Mouse (Mus musculus) kidney, adult 2 months (tissue): Measurements from ENCODE around the gene Cit.

ENCODE experiments used
- CTCF ChIP-seq: fragments of 200-500 bp; conservative IDR thresholded peaks from 2 replicates; pipeline ENCODE4 v1.5.1; 2011; ENCODE audit warnings: low read depth, mild to moderate bottlenecking, control low read depth, low read length, moderate library complexity, mixed read lengths; ENCODE audit not compliant: insufficient read depth, insufficient read length
- POLR2A ChIP-seq: fragments of 200-500 bp; IDR thresholded peaks from one replicate; pipeline ENCODE4 v1.6.1; 2011; ENCODE audit warnings: low read depth, low read length, control low read depth

GRCm38 (mm10) chr5:116023821-116024284, 178.8 kb downstream of the Cit start:
- no peak for TF ChIP-seq POLR2A
- TF ChIP-seq CTCF = no peak
